Mouse (Mus musculus): ENCODE data around the gene Clasp1. TPM values are rescaled to one million over a fixed set of nuclear protein-coding genes. Genes with fewer than 3 reads are reported as not detected.

The Clasp1 gene
- total RNA-seq, 2 experiments from 2014 or later: 106 to 109 TPM

- no peak for DNase-seq (ENCODE audit: low spot score in 2 of 2)
Measured at GRCm38 (mm10) chr1:118492811-118493210, 104.0 kb downstream of the Clasp1 start.

GRCm38 (mm10) chr1:118494551-118494950 lies 105.7 kb downstream of the Clasp1 start:
- no peak for DNase-seq (ENCODE audit: low spot score in 2 of 2)

- peak; percentile 83 to 89 for DNase-seq (ENCODE audit: low spot score in 2 of 2)
Measured at GRCm38 (mm10) chr1:118498311-118498710, 109.5 kb downstream of the Clasp1 start.

- DNase-seq (ENCODE audit: low spot score in 2 of 2): no peak
Measured at GRCm38 (mm10) chr1:118500606-118501005, 111.7 kb downstream of the Clasp1 start.

DNA sequence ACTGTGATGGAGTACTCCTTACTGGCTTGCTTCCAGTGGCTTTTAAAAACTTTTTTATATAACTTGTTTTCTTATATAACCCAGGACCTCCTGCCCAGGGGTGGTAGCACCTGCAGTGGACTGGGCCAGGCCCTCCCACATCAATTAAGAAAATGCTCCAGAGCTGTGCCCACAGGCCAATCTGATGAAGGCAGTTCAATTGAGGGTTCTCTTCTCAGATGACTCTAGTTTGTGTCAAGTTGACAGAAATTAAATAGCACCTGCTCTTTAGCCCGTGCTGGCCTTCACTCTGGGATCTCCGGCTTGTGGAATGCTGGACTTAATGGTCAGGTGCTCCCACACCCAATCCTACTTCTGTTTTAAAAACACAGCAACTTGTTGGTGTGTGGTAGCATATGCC lies 112.8 kb downstream of the Clasp1 start:
- no peak for DNase-seq (ENCODE audit: low spot score in 2 of 2)

- DNase-seq (ENCODE audit: low spot score in 2 of 2): no peak
Measured at GRCm38 (mm10) chr1:118505746-118506145, 116.9 kb downstream of the Clasp1 start.

- no peak for DNase-seq (ENCODE audit: low spot score in 2 of 2)
Measured at GRCm38 (mm10) chr1:118510996-118511395, 122.1 kb downstream of the Clasp1 start.

DNA sequence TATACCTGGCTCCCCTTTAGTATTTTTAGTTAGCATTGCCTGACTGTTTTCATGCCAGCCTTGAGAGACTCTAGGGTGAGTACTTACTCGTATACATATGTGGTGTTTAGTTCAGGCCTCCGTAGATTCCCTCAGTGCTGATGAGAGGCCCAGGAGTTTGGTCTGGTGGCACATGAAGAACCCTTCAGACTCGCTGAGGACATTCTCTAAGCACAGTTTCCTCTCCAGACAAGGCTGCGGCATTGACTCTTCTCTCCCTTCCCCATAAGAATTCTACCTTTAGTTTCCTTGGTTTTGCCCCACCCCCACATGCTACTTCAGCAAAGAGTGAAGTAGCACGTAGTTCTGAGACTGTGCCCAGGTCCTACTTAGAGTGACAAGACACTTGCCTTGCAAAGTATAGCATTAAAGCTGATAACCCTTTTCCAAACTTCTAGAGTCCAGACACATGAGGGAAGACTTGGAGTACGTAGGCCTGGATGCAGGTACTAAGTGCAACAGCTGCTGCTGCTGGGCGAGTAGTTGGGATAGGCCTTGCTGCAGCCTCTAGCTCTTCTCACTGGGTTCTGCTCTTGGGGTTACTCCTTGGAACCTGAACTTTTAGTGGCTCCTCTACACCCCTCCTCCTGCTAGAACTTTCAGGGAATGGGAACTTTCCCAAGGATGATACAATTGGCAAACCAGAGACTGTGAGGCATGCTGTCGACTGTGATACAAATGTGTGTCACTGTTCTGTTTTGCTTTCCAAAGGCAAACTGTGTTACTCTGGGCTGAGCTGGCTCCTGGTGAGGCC lies 123.1 kb downstream of the Clasp1 start:
- no peak for DNase-seq (ENCODE audit: low spot score in 2 of 2)

DNA sequence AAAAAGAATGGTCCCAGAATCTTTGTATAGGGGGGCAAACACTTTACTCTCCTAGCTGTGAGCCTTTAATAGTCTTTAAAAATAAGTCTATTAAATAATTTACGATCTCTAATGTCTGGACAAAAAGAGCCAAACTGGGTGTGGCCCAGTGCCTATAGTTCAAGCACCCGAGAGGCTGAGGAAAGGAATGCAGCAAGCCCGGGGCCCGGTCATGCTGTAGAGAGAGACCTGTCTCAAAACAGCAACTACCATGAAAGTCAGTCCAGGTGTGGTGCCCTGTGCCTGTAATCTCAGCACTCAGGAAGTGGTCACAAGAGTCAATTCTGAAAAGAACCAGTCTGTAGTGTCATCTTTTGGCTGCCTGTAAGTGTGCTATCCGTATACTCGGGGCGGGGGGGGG lies 127.4 kb downstream of the Clasp1 start:
- no peak for DNase-seq (ENCODE audit: low spot score in 2 of 2)

DNA sequence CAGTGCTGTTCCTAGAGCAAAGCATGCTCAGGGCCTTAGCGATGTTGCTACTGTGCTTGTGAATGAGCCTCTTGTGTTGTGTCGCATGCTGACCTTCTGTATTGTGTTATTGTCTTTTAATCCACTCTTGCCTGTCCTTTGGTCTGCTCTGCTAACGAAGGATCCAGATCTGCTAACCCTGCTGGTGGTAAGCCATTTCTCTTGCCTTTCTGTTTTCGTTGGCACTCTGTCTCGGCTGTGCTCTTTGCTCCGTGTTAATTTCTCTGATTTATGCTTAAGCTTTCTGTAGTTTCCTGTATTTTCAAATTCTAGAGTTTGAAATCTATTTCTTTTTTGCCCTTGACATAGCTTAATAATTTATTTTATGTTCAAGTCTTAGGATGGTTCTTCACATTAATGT lies 134.3 kb downstream of the Clasp1 start:
- no peak for DNase-seq (ENCODE audit: low spot score in 2 of 2)

GRCm38 (mm10) chr1:118525336-118525735 lies 136.5 kb downstream of the Clasp1 start:
- DNase-seq (ENCODE audit: low spot score in 2 of 2): no peak

DNA sequence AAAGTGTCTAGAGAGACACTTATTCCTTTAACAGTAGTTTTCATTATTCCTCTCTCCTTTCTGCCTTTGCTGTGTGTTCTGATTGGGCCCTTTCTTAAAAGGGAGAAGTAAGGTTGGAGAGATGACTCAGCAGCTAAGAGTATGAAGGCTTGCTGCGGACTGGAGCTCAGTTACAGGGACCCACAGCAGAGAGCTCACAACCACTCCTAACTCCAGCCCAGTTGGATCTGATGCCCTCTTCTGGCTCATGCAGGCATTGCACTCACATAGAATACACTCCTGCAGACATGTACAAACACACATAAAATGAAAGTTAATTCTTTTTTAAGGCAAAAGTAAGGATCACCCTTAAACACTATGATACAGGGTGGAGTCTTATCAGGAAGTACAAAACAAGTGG lies 140.4 kb downstream of the Clasp1 start:
- no peak for DNase-seq (ENCODE audit: low spot score in 2 of 2)

DNA sequence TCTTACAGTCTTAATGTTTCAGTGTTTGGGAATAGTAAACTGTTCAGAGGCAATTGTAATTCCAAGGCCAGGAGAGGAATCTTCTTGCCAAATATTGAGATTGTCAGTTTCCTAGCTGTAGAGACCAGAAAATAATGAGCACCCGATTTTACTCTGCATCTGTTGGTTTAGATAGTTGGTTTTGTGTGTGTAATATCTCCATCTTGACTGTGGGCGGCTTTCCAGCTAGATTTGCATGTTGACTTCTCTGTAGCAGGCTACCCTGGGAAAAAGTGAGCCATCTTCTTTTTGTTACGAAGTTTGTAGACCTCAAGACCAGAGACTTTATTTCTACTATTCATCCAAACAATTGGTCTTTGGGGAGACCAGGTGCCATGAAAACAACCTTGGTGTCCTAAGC lies 142.4 kb downstream of the Clasp1 start:
- no peak for DNase-seq (ENCODE audit: low spot score in 2 of 2)

DNA sequence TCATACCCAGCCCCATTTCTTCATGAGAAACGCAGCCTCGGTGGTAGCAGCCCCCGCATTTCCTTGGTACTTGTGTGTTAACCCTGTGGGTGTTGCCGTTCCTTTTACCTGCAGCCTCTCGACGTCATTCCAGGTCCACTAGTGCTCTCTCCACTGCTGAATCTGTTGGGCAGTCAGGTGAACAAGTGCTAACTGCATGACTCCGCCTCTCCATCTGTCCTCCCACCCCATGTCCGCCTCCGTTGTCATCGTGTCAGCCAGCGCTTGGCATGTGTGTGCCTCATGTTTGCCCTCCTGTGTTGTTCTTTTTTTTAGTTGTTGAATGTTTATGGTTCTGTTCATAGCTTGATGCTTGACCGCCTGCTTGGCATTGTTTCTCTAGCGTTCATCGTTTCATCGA lies 147.2 kb downstream of the Clasp1 start:
- DNase-seq (ENCODE audit: low spot score in 2 of 2): peak in 1 of 2 experiments; percentile 42

DNA sequence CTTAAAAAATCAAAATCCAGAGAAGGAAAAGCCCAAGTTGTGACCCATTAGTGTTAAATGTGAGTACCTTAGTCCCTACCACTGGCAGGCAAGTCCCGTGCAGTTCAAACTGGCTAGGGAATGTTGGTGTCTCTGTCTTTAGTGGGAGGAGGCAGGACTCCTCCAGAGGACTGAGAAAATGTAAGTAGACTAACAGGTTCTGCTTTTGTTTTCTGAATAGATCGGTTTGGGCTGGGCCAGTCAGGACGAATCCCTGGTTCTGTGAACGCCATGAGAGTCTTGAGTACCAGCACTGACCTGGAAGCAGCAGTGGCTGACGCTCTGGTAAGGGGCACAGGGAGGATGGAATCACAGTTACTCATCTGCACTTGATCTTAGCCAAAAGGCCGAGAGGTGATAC lies 150.2 kb downstream of the Clasp1 start:
- no peak for DNase-seq (ENCODE audit: low spot score in 2 of 2)

DNA sequence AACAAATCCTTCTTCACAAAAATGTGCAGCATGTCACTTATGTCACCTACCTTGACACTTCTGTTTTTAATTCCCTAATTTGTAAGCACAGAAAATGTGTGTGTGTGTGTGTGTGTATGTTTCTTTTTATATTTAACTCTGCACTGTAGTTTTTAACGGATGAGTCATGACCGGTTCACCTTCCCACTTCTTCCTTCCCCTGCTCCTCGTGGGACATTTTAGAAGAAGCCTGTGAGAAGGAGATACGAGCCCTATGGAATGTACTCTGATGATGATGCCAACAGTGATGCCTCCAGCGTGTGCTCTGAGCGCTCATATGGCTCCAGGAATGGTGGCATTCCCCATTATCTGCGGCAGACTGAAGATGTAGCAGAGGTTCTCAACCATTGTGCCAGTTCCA lies 154.0 kb downstream of the Clasp1 start:
- no peak for DNase-seq (ENCODE audit: low spot score in 2 of 2)

DNA sequence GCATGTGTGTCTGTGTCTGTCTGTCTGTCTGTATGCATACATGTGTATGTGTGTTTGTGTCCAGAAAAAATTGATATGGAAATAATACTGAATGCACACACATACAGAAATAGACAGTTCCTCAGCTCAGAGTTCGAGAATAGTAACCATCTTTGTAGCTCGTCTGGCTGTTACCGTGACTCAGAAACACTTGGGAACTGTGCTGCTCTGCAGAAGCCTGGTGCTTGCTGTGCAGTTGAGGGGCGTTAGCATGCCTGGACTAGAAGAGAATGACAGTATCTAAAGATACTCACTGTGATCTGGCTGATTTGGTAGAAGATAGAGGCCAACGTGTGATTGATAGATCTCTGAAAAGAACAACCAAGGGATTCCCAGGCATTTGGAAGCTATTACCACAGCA lies 159.9 kb downstream of the Clasp1 start:
- no peak for DNase-seq (ENCODE audit: low spot score in 2 of 2)

DNA sequence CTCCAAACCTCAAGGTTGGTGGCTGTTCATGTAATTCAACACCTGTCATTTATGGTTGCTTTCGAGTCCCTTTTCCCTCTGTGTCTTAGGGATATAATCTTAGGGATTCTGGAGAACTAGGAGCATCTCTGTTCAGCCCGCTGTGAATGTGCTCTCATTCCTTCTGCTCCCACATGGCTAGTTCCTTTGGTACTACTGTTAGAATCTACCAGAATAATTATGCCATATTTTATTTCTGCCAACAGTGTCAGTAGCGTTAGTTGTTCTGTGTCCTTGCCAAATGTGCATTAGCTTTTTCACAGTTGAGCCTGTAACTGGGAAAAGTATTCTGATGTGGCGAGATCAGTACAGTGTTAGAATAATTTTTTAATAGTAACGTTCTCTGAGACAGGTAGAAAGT lies 162.3 kb downstream of the Clasp1 start:
- no peak for DNase-seq (ENCODE audit: low spot score in 2 of 2)

DNA sequence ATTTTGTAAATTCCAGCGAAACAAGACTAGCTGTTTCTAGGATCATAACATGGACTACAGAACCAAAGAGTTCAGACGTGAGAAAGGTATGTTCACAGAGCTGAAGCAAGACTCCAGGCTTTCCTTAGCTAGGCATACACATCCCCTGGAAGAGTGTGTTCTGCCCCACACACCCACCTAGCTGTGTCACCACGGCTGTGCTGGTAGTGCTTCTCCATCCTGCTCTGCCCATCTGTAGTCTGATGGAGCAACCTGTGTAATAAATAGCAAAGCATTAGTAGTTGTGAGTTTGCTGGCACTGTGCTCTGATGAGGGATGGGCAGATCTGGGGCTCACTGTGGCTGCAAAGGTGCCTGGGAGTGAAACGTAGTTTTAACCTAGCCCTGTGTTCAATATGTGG lies 163.2 kb downstream of the Clasp1 start:
- DNase-seq (ENCODE audit: low spot score in 2 of 2): no peak

- no peak for DNase-seq (ENCODE audit: low spot score in 2 of 2)
Measured at GRCm38 (mm10) chr1:118553045-118553444, 164.2 kb downstream of the Clasp1 start.

GRCm38 (mm10) chr1:118553451-118553850 lies 164.6 kb downstream of the Clasp1 start:
- DNase-seq (ENCODE audit: low spot score in 2 of 2): no peak

DNA sequence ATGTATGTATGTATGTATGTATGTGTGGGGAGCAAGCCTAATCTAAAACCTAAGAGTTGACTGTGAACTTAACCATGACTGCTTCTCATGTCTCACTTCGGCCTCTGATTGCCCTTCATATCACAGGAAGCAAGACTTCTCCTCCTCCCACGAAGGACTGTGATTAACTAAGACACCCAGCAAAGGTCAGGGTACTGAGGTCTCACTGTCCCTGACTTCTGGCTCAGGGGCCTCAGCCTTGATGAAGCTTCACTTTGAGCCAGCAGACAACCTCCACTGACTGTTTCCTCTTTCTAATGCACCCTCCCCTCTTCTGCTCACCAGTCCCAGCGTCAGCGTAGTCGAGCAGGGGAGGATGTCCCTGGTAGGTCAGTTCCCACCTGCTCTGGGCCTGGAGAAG lies 166.1 kb downstream of the Clasp1 start:
- DNase-seq (ENCODE audit: low spot score in 2 of 2): no peak

- DNase-seq (ENCODE audit: low spot score in 2 of 2): no peak
Measured at GRCm38 (mm10) chr1:118559716-118560115, 170.9 kb downstream of the Clasp1 start.

Data from left cerebral cortex, adult 18-20 months (tissue).